Mouse (Mus musculus): ENCODE results near the gene Muc4.

Gene Muc4

DNA sequence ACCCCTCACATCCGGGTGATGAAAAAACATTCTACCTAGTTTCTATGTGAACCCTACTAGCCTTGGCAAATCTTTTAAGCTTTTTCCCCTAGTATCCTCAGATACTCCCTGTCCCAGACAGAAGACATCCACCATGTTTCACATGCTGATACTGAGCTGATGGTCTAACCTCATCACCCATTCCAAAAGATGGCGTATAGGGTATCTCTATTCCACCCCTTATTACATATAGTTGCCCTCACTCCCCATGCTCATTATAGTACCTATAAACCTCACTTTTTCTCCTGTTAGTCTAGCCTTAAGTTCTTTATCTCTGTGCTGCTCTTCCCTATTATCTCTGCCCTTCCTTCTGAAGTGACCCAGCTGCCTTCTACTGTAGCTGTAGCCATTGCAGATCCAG is at the start of gene Muc4:
TSS of gene Muc4 (plus strand) at position 301 of the 400 bp plus-strand sequence.
- no peak for DNase-seq (ENCODE audit: low spot score)

DNA sequence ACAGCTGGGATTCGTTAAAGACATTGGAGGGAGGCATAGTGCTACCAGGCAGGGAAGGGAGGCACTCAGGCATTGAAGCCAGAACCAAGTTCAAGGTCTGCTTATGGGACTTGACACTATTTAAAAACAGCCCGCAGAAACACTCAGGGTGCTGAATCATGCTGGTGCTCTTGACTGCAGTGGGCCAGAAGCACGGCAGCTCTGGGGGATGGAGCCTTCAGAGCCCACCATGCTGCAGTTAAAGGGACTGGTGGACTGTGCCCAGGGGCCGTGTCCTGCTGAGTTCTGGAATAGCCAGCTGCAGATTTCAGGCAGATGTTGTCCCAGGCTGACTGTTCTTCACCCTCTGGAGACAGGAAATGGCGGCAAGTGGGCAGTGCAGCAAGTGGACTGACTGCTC is 49.7 kb upstream of the Muc4 start:
- no peak for DNase-seq (ENCODE audit: low spot score)

DNA sequence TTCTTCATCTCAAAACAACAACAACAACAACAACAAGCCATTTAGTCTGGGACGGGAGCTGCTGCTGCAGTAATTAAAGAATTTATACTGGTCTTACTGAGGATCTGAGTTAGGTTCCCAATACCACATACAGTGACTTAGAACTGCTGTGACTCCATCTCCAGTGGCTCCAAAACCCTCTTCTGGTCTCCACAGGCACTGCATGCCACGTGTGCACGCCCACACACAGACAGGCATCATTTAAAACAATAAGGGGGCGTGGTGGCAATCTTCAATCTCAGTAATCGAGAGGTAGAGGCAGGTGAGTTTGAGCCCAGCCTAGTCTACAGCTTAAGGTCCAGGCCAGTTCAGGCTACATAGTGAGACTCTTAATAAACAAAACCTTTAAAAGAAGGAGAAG is 48.5 kb upstream of the Muc4 start:
- DNase-seq (ENCODE audit: low spot score), result no peak

DNA sequence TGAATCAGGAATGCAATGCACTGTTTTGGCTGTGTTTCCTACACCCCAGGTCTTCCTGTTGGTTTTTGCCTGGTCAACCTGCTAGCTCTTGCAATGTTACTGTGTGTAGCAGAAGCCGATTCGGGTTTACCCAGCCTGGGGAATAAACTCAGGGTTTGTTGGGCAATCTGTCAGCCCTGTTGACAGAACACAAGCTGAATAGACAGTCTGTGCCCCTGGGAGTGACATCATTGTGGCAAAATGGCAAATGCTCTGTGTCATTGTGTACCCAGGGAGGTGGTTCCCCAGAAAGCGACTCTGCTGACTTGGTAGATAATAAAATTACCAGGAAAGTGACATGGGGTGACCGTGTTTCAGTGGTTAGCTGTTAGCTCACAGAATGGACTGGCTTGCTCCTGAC is 46.9 kb upstream of the Muc4 start:
- no peak for DNase-seq (ENCODE audit: low spot score)

DNA sequence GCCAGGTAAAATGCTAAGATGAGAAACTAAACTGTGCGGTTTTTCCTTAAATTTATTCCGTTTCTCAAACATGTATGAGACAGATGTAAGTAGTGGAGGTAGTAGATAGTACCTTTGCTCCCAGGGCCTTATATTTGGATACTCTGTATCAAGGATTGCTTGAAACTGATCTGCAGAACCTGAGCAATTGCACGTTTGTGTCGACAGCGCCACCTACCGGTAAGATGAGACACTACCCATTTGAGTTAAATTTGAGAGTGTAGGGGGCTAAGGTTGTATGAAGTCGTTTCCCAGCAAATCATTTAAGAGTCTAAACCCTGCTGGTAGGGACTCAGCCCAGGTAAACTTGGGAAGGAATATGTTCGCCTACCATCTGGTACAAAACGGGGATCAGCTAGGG is 46.2 kb upstream of the Muc4 start:
- DNase-seq (ENCODE audit: low spot score), result peak; percentile 91

DNA sequence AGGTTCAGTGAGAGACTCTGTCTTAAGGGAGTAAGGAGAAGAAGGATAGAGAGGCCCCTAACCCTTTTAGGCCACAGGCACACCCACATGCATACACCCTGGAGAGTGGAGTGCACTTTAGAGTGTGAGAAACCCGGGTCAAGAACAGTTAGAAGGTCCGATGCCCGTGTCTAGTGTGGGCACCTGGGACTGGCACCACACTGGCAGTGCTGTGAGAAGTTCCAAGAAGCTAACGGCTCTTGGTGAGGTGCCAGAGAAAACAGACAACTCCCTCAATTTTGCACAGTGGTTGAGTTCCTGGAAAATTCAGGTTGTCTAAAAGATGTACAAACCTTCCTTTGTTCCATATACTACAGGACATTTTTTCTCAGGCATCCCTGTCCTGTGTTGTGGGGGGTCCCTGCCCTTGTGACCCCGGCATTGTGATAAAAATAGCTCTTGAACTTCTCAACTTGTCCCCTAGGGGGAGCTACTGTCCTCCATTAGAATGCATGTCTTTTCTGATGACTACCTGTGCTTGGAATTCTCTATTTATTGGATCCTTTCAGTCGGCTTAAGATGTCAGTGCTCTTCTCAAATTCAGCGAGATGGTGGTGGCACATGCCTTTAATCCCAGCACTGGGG is 38.7 kb upstream of the Muc4 start:
- peak; percentile 54 for DNase-seq (ENCODE audit: low spot score)

DNA sequence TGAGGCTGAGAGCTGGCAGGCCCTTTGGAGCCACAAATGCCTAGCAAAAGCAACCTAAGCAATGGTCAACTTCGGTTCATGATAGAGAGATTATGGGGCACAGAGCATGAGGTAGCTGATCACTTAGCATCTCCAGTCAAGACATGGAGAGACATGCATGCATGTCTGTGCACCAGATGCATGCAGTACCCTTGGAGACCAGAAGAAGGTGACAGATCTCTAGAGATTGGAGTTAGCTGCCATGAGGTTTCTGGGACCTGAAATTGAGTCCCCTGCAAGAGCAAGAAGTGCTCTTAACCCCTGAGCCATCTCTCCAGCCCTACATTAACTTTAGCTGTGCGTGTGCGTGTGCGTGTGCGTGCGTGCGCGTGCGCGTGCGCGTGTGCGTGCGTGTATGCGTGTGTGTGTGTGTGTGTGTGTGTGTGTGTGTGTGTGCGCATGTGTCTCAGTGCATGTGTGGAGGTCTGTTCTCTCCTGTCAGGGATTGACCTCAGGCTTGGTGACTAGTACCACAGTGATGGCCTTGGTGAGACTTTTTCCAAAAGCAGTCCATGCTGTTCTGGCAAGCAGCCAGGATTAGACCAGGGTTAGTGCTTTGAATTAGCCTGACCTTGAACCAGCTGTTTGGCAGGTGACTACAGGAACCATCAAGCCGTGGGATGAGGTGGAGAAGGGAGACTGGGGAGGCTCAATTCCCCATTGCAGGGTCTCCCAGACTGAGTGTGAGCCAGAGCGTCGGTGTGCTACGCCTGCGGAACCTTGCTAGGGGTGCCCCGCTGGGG is 37.8 kb upstream of the Muc4 start:
- no peak for DNase-seq (ENCODE audit: low spot score)

DNA sequence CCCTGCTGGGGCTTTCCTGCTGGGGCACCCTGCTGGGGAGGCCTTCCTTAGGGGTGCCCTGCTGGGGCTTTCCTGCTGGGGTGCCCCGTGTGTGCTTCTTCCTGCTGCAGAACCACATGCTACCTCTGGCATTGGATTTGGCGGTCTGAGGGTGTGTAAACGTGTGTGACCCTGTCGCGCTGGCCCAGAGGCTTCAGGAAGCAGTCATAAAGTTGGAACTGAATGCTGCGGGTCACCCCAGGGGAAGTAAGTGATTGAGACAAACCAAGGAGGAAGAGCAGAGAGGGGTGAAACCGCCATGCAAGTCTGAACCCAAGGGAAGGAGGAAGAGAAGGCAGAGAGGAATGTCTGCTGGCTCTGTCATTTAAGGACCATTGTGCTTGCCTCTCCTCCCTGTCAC is 37.1 kb upstream of the Muc4 start:
- DNase-seq (ENCODE audit: low spot score), result no peak

DNA sequence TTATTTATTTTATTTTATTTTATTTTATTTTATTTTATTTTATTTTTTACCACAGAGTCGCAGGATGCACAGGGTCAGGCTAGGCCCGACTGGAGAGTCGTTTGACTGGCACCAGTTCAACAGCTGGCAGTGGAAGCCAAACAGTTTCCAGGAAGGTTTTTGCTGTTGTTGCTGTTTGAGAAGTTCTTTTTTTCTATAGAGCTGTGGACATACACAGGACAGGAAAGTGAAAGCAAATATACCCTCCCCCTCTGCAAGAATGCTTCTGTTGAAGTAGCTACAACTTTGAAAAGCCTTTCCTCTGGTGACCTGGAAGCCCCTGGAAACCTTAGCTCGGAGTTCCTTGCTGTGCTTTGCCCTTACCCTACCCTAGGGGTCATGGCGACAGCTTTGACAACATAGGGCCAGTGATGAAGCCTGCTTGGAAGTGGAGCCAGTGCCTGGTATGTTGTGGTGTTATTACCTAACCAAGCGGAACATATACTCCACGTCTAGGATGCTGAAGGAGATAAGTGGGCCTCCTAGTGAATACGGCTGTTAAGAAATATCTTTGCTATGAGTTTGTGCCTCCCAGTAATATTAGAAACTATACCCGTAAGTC is 32.3 kb upstream of the Muc4 start:
- DNase-seq (ENCODE audit: low spot score), result peak; percentile 40

DNA sequence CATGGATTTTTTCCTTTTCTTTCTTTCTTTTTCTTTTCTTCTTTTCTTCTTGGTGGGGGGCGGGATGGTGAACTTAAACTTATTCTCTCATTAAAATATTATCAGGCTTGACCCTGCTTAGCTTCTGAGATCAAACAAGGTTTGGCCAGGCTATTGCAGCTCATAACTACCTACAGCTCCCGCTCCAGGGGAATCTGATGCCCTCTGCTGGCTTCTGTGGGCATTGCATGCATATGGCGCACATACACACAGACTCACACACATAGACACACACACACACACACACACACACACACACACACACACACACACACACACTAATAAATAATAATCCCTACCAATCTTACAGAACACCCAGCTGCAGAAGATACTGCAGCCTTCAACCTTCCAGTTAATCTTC is 30.1 kb upstream of the Muc4 start:
- no peak for DNase-seq (ENCODE audit: low spot score)

DNA sequence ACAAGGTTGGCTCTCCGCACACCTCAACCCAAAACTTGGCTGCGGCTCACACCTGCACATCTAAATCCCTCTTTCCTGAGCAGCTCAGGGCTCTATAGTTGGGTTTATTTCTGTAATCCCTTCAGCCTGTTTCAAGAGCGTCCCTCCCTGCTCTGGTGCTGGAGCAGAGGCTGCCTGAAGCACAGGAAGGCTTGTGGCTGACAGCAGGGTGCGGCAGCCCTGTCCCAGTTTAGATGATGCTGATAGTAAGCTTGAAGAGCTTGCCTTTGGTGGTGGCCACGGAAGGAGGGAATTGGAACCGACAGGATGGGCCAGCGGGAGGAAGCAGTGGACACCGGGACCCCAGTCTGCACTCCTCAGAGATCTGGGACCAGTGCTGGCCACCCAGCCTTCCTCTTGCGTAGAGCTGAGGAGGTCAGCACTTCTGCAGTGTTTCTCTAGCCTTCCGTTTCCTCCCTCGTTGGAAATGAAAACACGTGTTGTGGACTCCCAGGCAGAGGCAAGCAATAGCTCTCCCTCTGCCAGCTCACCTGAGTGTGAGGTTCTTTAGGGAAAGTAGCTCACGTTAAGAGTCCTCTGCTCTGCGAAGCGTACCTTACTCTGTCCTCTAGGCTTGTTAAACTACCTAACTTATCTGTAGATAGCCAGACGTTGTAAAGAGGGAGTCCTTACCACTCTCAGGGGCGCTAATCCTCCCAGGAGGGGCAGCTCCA is 28.4 kb upstream of the Muc4 start:
- no peak for DNase-seq (ENCODE audit: low spot score)

DNA sequence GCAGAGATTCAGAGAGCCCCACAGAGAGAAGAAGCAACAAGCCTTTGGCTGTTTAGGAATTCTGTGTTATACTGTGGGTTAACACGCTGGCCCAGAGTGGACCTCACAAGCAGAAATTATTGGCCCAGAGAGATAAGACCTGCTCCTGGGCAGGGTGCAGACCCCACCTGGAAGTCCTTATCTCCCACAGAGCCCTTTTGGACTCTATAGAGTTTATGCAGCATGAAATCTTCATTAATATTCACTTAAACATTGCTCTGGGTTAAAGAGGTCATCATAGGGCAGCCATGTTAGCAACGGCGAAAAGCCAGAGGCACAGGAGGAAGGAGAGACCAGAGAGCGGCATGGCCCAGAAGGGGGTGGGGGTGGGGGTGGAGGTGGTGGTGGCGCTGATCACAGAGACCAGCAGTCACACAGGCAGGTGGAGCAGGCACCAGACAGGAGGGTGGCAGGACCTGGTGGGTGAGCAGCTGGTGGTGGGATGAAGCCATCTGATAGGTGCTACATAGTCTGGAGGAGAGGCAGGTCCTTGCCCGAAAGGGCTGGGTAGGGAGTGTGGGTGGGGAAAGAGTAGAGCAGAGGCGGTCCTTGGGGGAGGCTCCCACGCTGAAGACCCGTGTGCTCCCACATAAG is 27.7 kb upstream of the Muc4 start:
- DNase-seq (ENCODE audit: low spot score), result no peak

DNA sequence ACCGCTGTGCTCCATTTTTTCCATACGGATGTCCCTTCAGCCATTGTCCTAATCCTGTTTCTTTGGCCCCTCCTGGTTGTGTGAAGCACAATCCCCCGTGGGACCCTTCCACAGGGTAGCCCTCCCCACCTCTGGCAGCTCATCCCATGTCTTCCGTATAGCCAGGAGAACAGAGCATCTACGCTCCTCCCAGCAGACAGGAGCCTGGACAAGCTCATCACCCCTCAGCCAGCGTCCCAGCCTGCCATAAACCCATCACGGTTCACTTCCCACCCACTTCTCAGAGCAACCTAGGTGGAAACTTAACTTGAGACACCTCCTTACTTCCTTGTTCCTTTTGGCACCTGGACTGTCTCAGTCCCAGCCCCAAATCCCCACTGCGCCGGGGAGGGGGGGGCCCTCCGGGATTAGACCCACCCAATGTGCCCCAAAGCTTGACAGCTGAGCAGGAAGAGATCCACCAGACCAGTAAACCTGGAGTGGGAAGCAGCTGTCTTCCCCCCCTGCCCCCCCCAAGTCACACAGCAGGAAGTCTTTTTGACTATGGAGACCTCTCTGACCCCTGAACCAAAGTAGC is 27.1 kb upstream of the Muc4 start:
- DNase-seq (ENCODE audit: low spot score), result no peak

DNA sequence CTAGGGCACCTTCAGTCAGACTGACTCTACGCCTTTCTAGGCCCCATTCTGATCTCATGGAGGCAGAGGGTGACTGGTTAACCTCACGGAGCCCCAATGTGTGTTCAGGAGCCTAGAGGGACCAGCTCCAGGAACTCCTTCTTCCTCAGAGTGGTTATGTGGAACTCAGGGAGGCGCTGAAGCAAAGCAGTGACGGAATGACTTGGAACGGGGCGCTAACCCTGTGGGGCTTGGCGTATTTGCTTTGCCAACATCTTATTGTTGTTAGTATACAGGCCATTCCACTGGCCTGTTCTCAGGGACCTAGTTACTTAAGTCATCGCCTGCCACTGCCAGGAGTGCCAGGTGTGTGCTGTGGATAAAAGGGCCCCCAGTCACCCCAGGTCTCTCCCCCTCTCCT is 26.6 kb upstream of the Muc4 start:
- no peak for DNase-seq (ENCODE audit: low spot score)

DNA sequence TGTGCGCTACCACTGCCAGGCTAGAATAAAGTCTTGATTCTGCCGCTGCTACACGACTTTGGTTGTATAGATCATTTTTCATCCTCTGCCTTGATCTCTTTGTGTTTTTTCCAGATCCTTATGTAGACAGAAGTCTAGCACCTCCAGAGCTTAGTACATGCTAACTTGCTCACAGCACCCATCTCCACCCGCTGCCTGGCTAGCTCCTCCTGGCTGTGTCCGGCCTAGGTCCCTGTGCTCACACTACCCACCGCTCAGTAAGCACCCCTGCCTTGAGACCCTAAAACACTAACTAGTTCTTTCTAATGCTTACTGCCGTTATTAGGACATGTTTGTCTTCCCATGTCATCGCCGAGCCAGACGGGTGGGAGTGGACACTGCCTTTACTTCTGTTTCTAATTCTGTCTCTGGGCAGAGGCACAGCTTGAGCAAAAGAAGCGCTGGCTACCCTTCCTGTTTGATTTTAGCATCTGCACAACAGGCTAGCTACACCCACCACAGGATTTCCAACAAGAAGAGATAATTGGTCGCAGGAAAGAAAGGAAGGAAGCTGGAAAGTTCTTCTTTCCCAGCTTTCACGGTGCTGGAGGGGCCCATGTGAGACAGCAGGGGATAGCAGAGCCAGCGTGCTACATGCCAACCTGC is 25.1 kb upstream of the Muc4 start:
- DNase-seq (ENCODE audit: low spot score), result no peak

DNA sequence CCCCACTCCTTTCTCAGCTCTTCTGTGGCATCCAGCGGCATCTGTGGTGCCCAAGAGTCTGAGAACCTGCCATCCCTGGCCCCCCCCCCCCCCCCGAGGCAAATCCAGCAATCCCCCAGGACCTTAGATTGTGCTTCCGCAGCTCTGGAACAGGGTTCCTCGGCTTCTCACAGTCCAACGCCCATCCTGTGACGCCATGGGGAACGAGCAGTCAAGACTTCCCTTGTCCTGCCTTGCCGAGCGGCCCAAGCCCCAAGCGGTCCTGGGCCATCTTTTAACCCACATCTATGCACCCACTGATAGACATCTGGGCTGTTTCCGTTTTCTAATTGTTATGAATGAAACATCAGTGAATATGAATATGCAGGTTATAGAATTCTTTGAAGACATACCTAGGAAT is 23.5 kb upstream of the Muc4 start:
- no peak for DNase-seq (ENCODE audit: low spot score)

DNA sequence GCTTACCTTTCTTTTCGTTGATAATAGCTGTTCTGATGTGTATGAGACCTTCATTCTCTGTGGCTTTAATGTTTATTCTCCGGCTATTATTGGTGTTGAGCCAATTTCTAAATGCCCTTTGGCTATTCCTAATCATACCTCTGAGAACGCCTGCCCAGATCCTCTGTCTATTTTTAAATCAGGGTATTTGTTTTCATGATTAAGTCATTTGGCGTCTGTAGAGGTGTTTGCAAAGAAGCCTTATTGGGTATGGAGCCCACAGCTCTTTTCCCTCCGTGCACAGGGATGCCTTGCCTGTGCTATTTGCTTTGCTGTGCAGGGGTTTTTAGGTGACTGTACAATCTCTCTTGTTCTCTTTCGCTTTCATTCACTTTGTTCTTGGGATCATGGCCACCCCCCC is 22.1 kb upstream of the Muc4 start:
- DNase-seq (ENCODE audit: low spot score), result no peak

DNA sequence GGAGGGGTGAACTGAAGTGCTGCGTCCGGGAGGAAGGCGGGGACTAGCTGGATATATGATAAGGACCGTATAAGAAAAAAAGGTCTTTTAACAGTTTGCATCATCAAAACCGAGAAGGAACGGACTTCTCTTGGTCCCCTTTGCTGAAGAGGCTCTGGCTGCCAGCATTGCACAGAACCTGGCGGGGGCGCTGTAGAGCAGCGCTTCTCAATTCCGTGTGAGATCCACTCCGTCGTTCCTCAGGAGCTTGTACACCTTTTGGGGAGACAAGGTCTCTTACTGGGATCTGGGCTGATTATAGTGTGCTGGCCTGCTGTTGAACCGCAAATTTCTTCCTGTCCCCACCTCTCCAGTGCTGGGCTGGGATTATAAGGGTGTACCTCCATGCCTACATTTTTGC is 20.3 kb upstream of the Muc4 start:
- DNase-seq (ENCODE audit: low spot score), result peak; percentile 62

DNA sequence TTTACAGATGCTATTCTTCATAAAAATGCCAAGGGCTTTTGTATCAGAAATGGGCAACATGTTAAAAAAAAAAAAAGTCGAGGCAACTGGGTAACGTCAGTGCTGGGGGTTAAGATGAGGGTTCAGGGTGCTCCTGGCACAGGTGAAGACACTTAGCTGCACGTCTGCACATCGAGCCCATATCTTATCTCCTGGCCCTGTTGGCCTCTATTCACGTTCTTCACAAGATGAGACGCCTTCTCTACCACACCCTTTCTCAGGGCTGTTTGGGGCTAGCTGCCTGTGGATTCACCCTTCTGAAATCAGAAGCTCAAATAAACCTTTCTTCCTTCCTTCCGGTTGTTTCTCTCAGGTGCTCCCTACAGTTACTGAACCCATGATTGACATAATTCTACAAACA is 12.5 kb upstream of the Muc4 start:
- DNase-seq (ENCODE audit: low spot score), result no peak

DNA sequence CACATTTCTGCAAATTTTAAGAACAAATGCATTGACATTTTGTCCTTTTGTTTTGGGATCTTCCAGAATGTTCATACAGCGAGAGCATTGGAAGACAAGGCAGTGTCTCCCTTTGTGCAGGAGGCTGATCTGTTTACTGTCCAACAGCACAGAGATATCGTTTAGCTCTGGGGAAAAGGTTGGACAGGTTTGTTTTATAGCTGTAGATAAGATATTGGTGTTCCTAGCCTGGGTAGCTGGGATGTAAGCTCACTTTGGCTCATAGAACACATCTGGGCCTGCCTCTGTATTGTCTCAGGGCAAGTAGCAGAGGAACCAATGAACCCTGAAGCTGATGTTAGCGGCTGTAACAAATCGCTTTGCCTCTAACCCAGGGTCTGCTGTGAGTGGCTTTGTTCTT is 11.9 kb upstream of the Muc4 start:
- no peak for DNase-seq (ENCODE audit: low spot score)

DNA sequence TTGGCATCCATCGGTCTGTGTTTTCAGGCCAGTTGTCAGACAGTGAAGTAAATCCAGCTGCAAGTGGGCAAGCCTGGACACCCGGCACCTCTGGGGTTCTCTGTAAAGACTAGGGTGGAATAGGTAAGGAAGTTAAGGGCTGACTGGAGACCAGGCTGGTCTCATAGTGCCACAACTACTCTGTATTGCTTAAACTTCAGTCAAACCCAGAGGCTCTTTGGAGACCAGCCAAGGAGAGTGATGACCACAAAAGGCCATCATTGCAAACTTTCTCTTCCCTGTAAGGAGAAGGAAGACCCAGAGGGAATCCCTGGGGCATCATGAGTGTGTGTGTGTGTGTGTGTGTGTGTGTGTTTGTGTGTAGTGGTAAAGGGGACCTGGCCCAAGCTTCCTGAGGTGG is 11.4 kb upstream of the Muc4 start:
- no peak for DNase-seq (ENCODE audit: low spot score)

DNA sequence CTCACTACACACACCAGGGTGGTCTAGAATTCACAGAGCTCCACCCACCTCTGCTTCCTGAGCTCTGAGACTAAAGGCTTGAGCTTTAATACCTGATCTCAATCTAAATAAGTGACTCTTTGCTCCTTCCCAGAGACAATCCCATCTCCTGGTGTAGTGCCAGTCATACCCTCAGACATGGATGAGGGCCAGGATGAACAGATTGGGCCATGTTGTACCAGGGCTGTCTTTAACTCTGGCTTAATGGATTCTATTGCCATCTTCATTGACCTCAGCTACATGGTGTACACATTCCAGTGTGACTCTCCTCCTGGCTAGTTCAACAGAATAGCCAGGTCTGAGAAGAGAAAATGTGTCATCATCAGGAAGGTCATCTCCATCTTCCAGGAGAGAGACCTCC is 9.2 kb upstream of the Muc4 start:
- DNase-seq (ENCODE audit: low spot score), result no peak

Measured in embryo, embryonic 10 days (tissue).